Mouse (Mus musculus) layer of hippocampus, postnatal 14 days (tissue): ENCODE measurements around the gene Tanc2. TPM values are rescaled to one million over a fixed set of nuclear protein-coding genes. Genes with fewer than 3 reads are reported as not detected.

Source experiments
- DNase-seq, 2 experiments: peaks; one replicate each; pipeline ENCODE4 v3.0.0; 2021 to 2022; ENCODE audit warnings: low spot score in 2 of 2, mixed read lengths in 1 of 2
- total RNA-seq, 2 experiments: library from RNA; stranded (reverse); gene quantifications; 2 replicates each; pipeline ENCODE4 v1.2.3; 2021

Gene Tanc2
- total RNA-seq, 2 experiments from 2014 or later: 175 to 189 TPM

DNA sequence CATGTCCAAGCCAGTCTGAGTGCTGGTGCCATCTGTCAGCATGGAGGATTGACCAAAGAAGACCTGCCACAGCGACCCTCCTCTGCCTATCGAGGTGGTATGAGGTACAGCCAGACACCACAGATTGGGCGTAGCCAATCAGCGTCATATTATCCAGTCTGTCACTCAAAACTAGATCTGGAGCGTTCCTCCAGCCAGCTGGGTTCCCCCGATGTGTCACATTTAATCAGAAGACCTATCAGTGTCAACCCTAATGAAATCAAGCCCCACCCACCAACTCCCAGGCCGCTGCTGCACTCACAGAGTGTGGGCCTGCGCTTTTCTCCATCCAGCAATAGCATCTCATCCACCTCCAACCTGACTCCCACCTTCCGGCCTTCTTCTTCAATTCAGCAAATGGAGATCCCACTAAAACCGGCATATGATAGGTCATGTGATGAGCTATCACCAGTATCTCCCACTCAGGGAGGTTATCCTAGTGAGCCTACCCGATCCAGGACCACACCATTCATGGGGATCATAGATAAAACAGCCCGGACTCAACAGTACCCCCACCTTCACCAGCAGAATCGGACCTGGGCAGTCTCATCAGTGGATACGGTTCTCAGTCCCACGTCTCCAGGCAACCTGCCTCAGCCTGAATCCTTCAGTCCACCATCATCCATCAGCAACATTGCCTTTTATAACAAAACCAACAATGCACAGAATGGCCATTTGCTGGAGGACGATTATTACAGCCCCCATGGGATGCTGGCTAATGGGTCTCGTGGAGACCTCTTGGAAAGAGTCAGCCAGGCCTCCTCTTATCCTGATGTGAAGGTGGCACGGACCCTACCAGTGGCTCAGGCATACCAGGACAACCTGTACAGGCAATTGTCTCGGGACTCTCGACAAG, 333.2 kb downstream of the Tanc2 start:
- peak; percentile 28 to 60 for DNase-seq

DNA sequence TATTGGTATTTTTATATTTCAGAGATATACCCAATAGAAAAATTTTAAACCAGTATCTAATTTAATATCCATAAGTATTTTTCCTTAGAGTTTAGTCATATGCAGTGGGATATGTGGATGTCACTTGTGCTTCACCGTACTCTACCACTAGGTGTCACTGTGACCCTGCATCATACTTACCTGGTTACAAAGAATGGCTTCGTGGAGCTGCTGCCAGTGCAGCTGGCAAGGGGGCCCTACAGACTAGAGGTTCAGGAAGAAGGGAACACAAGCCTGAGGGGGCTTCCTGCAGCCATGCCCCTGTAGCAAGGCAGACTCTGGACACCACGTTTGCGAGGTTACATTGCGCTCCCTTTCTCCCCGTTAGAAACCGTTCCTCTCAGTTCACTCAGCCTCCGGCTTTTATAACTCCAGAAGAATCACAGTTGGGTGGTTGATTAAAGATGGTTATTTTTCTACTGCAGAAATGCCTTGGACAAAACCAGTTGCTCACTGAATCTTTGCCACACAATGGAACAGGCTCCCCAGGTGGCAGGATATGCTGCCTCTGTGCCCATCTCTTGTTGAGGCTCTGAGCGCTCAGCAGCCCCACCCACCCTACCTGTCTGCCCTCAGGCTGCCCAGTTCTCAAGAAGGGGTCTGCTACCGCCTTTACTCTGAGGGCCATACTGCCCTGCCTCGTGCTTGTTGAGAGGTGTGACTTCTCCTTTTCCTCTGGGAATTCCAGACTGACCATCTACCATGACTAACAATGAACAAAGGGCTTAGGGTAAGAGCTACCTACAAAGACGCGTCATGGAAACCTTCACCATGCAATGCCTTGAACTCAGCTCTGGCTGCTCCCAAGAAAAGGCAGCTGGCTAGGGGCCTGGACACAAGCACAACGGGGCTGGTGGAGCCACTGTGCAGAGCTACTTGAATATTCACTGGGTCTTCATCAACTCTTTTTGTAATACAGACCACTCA, 337.6 kb downstream of the Tanc2 start:
- DNase-seq: peak; percentile 65 to 83

DNA sequence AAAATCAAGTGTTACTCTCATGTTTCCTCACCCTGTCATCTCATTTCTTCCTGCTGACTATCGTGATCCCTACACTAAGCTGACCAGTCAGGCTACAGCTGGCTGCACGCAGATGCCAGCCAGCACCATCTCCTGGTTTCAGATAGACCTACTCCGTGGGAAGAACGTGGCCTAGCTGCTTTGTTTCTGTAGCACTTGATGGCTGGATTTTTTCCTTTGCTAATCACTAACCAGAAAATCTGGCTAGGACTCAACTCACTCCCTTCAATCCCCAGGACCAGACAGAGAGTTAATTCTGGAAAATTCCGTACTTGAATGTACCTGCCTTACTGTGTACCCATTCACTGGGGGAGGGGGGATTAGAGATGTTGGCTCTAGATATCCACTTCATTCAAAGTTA, 338.4 kb downstream of the Tanc2 start:
- no peak for DNase-seq

DNA sequence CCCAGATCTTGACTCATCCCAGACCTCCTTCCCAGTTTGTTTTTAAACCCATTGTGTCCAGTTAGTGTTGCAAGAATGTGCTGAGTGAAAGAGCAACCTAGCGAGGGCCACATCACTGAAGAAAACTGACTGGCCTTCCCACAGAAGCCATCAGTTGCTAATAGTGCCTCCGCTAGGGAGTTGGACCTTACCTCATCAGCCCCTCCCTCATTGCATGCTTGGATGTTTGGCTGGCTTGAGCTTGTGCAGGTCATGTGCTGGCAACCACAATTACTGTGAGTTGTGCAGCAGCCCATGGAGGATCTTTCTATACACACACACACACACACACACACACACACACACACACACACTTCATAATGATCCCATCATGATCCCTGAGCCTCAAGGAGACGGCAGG, 341.6 kb downstream of the Tanc2 start:
- DNase-seq: no peak

- no peak for DNase-seq
These were observed 344.0 kb downstream of the Tanc2 start for GRCm38 (mm10) chr11:105933746-105934145.

- DNase-seq: no peak
These were observed 344.5 kb downstream of the Tanc2 start for GRCm38 (mm10) chr11:105934303-105934711.

- DNase-seq: no peak
These were observed 345.0 kb downstream of the Tanc2 start for GRCm38 (mm10) chr11:105934816-105935215.

GRCm38 (mm10) chr11:105935496-105935895, 345.7 kb downstream of the Tanc2 start:
- DNase-seq: no peak

DNA sequence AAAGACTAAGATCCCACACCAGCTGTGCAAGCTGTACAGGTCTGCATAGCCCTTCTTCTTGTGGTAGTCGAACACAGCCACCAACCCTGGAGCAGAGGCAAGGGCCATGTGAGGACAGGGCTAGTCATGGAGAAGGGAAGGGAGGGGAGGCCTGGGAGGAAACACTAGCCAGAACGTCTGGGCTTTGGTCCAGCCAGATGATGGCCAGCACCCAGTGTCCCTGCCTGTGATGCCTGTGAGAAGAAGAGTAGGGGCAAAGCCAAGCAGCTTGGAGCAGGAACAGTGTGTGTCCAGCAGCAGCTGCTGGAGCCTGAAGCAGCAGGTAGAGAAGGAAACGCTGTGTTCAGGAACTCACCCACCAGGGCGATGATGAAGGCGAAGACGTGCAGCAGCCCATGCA, 346.4 kb downstream of the Tanc2 start:
- peak; percentile 62 to 75 for DNase-seq

GRCm38 (mm10) chr11:105936974-105937373, 347.2 kb downstream of the Tanc2 start:
- no peak for DNase-seq

DNA sequence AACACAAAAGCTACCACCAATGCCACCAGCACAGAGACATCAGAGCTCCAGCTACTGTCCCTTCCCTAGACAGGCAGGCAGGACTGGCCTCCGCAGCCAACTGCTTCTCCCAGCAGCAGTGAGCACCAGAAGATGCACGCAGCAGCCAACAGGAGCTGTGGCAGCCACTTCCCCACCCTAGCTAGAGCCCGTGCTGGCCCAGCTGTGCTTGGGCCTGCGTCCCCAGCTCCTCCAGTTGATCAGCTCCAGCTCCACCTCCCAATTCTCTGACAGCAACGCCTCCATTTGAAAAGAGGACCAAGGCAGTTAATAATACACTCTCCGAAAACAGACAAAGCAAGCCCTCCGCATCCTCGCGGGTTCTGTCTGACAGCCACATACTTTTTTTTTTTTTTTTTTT, 349.0 kb downstream of the Tanc2 start:
- no peak for DNase-seq

- no peak for DNase-seq
These were observed 352.2 kb downstream of the Tanc2 start for GRCm38 (mm10) chr11:105941973-105942372.

DNA sequence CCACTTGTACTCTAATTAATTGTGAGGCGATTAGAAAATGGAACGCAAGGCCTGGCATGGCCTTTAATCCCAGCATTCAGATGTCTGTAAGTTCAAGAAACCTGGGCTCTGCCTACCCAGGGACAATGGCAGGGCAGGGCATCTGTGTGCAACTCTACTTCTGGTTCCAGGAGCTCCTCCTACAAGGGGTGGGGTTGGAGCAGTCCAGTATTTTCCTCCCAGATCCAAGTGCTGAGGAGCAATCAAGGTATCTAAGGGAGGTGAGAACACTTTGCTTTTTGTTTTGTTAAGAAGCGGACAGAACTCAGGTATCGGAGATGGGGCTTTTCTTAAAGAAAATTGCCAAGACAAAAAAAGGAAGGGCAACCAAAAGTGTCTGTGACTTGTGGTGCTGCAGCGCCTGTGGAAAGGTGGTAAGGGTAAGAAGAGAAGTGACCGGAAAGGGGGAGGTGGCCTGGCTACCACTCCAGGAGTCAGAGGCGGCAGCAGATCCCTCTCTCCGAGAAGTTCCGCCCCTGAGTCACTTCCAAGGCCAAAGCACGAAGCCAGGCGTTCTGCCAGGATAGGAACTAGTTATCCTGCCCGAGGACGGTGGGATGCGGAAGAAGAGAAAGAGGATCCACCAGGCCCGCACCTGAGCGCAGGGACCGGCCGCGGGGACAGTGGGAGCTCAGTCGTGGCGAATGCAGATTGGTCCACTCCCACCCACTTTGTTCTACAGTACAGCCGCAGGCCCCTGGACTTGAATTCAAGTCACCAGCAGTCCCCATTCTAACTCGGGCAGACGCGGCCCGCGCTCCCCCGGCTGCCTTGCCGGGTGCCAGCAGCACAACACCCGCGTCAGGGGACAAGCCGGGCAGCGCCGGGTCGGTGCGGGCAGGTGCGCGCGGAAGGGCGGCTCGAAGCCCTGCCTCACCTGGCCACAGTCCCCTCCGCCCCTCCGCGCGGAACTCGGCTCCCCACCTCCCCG, 353.6 kb downstream of the Tanc2 start:
- DNase-seq: no peak

DNA sequence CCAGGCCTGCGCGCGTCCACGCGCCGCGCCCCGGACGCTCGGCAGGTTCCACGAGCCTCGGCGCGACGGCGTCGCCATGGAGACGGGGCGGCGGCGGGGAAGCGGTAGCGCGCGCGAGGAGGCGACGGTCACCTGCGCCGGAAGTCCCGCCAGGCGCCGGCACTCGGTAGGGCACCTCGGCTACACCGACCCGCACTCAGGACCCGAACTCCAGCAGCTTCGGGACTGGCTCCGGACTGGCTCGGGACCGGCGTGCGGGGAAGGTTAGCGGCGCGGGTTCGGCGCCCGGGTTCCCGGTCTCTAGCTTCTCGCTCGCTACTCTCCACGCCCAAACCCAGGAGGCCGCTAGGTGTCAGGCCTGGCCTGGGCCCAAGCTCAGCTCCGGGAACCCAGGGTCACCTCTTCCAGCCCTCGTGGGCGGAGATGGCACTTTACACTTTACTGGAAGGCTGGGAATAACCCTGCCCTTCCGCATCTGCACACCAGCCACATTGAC, 354.4 kb downstream of the Tanc2 start:
- peak; percentile 43 to 52 for DNase-seq

- no peak for DNase-seq
These were observed 355.2 kb downstream of the Tanc2 start for GRCm38 (mm10) chr11:105944770-105945672.

DNA sequence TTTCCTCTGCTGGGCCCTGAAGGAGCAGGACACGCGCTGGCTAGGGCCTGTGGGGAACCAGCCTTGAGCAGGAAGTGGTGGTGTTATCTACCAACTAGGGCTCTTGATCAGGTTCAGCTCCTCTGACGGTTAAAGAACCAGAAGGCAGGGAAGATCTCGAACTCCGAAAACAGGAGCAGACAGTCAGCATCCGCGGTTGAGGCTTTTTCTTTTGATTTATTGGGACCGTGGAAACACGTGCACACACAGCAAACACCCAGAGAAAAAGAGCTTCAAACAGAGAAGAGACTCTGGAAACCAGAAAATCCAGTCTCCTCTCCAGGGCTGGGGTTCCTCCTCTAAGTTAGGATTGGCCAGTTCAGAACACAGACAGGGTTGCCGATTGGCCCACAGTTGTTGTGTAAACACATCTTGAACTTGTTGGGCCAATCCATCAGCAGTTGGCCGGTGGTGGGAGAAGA, 356.9 kb downstream of the Tanc2 start:
- no peak for DNase-seq

- DNase-seq: no peak
These were observed 358.5 kb downstream of the Tanc2 start for GRCm38 (mm10) chr11:105948255-105948654.

DNA sequence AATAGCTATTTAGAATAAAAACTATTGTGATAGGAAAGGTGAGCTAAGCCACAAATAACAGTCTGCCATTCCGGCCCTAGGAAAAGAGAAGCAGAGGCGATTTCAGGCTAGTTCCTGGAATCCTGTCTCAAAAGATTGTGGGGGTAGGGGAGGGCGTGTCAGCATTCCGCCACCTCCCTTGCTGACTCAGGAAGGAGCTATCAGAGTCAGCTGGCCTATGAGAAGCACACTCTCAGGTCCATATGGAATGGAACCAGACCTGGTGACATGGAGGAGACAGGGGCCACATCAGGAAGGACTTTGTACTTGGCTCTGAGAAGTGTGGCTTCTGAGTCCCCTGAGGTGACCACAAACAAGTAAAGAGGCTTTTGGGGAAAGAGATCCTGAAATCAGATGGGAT, 360.7 kb downstream of the Tanc2 start:
- DNase-seq: no peak

DNA sequence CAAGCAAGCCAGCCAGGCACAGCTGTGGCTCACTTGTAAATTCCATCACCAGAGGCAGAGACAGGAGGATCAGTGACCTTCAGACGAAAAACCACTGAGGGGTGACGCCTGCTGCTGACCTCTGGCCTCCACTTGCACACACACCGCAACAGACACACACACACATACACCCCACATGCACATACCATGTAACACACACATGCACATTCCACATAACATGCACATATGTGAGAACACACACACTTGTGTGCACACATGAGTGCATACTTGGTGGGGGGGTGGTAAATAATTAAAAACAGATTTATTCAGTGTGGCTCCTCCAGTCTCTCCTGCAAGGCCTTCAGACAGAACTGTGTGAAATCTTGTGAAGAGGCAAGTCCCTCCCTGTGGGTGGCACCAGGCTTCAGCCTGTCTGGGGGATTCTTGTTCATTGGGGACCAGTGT, 361.8 kb downstream of the Tanc2 start:
- no peak for DNase-seq
